Mouse (Mus musculus) cerebellum, adult 11 months (tissue): Measurements from ENCODE around the gene Ptpn13.

Source experiments
- DNase-seq: peaks from one replicate; pipeline ENCODE4 v3.0.0; 2022

The Ptpn13 gene

DNA sequence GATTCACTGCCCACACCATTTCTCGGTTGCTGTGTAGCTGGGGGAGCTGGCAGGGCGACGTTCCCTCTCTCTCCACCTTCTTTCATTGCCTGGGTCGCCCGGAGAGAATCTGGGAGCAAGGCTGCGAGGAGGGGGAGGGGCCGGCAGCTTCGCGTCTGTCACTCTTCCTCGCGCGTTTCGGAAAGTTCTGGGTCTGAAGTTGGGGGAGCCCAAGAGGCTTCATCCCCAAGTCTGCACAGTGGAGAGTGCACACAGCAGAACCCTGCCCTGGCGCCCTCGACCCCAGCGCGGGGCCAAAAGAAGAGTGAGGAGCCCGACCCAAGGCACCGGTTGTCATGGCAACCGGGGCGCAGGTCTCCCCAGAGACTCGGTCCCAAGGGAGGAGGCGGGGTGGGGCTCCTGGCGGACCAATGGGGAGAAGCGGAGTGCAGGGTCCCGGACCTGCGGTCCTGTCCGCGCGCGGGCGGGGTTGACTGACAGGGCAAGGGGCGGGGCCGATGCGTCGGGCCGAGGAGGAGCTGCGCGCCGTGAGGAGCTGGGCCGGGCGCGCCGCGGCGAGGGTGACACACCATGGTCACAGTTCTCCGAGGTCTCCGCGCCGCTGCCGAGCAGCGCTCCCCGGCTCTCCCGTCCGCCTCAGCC, at the start of gene Ptpn13:
TSS of gene Ptpn13 (plus strand) at position 515 of the 642 bp plus-strand sequence.
- peak; percentile 58 for DNase-seq

DNA sequence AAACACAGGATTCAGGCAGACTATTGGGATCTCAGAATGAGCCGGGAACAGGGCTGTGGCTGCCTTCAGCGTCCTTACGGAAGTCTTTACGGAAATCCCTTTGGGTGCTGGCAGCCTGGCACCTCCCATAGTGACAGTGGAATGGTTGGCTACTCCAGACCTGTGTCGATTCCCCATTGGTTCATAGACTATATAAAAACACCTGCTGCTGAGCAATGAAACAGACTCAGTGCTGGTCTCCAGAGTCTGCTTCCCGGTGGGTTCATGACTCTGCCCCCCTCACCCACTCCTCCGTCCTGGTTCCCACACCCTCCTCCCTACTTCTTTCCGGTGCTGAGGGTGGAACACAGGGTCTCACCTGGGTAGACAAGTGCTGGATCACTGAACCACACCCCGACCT, 49.8 kb upstream of the Ptpn13 start:
- no peak for DNase-seq

DNA sequence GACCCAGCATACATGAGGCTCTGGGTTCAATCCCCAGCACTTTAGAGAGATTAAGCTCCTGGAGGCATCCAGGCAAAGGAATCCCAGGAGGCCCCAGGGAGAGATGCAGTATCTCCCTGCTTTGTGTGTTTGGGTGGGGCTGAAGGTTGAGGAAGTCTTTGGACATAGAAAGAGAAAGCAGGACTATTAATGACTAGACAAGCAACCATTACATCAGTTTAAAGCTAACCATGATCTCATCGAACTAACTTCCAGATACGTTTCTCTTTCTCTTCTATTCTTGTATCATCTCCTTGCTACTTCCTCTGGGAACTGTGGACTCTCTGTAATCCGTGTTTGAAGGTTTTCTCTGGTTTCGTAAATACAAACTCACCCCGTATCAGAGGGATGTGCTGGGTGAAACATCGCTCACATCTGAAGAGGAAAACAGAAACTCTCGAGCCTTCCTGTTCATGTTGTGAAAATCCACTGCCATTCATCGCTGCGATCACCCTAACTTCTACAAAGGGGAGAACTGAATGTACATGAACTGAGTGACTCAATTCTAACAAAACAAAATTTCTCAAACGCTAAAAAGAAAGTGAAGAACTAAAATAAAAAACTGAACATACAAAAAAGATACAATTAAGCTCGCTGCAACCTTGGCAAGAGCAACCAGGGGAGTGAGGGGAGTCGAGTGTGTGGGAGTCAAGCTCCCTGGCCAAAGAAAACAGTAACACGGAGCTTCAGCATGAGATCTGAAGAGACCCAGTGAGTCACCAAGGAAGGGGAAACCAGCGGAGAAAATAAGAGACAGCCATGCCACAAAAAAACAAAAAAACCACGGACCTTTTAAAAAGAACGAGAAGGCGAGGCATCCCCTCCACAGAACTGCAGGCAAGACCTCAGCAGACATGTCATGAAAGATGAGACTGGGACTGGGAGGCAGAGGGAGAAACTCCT, 48.4 kb upstream of the Ptpn13 start:
- no peak for DNase-seq

DNA sequence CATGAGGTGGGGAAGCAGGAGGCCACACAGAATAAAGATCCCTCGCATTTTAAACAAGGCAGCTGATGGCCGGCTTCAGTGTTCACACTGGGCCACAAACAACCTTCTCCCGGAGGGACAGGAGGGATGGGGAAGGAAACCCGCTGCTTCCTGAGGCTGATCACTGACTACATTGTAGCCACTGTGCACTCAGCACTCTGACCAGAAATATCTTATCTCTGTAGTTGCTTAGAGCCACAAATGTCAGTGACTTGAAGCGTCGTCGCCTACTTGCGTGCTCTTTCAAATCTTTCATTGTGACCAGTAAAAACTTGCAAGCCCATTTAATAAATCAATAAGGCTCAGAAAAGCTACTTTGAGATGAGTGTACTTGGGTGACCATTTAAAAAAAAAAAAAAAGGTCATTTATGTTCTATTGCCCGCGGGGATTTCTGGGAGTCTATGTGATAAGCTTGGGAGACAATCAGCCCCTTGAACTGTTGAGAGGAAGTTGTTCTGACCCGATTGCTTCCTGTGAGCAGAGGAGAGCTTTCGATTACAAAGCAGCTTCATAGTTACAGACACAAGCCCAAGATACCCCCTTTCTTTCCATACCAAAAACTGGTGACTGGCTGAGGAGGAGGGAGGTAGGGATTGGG, 47.4 kb upstream of the Ptpn13 start:
- DNase-seq = no peak

DNA sequence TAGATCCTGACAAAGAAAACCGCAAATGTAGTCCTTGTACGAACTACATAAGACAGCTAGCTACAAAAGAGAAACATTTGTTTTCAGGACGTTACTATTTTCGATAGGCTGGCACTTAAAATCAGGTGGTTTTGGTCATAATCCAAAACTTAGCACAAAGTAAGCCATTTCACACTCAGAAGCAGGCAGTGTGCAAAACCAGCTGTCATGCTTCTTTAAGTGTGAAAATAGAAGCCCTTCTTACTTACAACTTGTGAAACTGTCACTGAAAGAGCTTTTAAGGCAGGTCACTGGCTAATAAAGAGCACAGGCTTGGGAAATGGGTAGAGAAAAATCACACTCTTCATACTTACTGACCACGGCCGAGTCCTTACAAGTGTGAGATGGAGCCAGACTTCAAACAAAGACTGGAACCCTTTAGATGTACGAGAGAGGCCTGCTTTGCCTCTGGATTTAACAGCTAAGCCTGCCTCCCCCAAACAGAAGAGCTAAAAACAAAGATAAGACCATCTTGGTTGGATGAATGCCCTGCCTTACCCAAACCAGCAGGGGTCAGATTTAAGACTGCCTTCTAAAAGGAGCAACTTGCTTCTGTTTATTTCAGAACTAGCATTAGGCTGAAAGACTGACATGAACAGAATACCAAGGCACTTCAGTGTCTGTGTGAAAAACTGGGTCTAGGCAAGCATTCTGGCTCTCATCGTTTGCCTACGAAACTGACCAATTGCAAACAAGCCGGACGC, 44.0 kb upstream of the Ptpn13 start:
- no peak for DNase-seq

DNA sequence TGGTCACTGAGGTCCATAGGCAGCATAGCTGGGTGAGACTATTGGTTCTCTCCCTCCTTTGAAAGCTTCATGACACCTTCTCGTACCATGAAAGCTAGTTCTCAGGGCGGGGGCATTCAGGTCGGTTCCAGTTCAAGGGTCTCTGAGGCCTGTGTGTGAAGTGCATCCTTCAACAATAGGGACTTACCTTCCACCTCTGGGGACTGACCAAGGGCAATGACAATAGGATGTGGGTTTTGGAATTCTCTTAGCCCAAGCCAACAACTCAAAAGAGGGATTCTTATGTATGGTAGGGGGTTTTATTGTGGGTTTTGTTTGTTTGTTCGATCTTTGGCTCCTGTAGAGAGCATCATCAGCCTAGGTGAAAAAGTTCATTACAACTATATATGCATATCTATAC, 42.0 kb upstream of the Ptpn13 start:
- DNase-seq = no peak

DNA sequence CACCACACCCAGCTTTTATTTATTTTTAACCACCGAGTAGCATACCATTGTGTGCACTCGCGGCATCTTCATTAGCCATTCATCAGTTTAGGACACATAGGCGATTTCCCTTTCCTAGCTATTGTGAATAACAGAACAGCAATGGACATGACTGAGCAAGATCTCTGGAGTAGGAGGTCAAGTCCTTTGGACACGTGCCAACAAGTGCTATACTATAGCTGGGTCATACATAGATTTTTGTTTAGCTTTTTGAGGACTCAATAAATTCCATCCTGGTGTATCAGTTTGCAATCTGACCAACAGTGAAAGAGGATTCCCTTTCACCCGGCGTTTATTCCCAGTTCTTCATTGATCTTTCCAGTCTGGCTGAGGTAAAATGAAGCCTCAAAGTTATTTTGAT, 41.0 kb upstream of the Ptpn13 start:
- no peak for DNase-seq

DNA sequence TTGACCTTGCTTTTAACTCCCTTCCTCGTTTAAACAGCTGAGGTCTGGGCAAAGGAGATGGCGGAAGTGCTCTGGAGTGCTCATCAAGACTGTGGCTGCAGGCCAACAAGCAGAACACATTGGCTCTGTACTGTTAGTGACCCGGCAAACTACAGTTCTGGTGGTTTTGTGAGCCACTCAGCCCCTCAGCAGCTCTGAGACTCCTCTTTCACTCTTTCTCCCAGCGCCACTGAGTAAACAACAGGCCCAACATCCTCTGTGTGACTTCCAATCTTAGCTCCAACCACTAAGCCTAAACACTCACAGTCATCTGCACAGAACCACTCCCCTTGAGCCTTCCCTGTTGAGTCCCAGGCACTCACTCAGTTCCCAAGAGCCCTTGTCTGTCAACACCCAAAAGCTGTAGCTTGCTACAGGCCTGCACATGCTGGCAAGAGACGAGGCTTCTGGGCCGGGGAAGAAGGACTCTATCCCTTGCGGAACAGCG, 37.4 kb upstream of the Ptpn13 start:
- no peak for DNase-seq

DNA sequence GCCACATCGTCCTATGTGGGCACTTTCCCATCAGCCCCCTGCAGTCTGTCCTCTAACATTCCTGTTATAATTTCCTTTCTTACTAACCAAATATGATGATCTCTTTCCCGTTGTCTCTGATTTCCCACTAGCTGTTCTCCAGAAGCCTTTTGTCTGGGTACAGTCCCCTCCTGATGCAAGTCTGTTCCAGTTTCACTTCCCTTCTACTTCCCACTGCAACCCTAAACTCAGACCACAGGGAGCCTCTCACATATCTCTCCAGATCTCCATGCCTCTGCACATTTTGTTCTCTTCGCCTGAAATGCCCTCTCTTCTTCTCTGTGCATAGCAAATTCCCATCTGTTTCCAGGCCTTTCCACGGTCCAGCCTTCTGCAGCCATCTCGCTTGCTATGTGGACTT, 35.6 kb upstream of the Ptpn13 start:
- no peak for DNase-seq

DNA sequence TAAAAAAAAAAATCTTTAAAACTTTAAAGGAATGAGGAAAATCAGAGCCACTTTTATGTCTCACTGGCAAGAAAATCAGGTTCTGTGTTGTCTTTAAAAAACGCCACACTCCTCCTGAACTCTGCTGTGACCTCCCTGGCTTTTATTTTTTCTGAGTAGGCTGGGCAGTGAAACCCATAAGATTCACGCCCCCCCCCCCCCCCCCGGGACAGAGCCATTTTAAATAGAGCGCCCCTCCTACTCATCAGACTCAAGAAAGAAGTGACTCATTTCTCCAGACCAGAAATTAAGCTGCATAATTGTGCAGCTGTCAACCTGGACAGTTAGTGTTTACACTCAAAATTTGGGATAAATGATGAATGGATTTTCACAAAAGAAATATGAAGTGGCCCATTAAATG, 31.8 kb upstream of the Ptpn13 start:
- DNase-seq = no peak

DNA sequence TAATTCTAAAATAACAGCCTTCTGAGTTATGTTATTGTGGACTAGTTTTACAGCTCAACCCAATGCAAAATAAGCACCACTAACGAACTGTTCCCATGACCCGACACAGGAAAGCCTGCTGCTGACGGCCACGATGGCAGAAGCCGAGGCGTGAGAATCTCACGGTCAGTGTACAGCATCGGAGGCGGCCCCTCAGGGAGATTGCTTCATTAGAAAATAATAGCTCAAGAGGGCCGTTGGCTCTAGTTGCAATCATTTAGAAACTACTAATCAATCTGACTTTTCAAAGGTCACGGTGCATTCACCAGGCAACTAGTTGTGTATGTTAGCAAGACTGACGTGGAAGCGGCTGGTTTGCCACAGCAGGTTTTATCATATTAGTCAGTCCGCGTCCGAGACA, 31.2 kb upstream of the Ptpn13 start:
- no peak for DNase-seq

DNA sequence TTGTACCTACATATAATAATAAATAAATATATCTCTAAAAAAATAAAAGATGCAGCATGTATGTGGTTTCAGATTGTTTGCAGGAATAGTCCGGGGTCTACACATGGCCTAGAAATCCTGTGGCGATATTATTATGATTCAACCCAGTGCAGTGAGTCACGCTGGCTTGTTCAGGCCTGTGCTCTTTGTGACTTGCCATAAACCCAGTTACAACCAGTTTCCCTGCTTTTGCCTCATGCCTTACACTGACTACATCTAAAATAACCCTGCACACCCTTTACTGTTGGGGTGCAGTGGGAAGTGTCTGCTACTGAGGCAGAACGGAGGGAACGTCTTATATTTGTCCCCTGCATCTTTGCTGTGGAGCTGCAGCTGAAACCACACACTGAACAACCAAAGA, 29.3 kb upstream of the Ptpn13 start:
- DNase-seq = no peak

DNA sequence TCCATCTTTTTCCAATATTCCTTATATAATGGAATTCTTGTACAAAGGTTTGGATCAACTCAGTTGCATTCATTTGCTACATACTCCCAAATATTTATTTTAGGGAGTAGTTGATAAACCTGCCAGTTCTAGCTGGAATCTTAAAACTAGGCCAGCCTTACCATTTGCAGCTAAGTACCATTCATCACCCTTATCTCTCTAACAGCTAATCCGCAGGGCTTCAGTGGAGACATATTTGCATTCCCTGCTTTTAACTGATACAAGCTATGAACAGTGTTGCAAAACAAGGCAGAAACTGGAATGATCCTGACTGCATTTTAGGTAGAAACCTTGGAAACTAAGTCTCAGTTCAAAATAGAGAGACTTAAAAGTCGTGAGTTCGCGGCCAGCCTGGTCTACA, 27.6 kb upstream of the Ptpn13 start:
- DNase-seq = no peak

DNA sequence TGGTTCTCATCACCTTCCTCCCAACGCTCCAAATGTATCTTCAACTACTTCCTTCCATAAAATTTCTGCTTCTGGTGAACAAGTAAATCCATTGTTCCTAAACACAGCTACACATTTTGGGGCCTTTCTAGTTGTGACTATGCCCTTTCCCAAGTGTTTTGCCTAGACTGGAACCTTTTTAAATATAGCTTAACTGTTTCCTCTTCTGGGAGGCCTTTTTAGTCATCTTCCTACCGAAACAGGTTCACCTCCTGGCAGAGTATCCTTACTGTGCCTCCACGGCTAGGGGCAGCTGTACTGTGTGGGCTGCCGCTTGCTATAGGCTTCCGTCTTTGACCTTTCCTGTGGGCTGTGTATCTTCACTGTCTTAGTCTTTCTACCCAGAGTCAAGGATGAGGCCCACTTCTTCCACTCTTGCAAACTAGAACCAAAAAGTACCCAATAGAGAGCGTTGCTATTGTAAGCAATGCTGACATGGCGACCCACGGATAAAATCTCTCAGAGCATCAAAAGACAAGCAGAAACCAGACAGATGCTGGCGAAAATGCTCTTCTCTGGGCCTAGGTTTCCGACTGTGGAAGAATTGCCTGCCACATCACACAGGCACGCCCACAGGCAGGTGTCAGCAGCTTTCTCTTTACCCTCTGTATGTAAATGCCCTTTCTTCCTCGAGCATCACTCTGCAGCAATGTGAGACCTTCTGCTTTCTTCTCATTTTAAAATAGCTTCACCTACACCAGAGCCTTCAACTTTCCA, 20.6 kb upstream of the Ptpn13 start:
- DNase-seq = no peak

DNA sequence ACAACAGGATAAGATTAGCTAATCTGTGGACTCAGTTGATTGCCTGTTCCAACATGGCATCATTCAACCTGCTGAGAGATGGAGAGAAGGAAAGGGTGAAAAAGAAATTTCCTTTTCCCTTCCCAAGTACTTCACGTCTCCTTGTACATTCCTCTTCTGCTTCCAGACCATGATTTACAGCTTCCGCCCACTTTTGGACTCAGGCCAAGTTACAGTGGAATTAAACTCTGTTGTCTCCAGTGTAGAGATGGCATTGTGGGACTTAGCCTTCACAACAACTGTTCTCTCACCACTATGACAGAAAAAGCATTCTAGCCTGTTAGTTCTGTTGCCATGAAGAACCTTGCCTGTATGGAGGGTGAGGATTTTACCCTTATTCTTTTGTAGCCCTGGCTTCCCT, 19.1 kb upstream of the Ptpn13 start:
- no peak for DNase-seq

DNA sequence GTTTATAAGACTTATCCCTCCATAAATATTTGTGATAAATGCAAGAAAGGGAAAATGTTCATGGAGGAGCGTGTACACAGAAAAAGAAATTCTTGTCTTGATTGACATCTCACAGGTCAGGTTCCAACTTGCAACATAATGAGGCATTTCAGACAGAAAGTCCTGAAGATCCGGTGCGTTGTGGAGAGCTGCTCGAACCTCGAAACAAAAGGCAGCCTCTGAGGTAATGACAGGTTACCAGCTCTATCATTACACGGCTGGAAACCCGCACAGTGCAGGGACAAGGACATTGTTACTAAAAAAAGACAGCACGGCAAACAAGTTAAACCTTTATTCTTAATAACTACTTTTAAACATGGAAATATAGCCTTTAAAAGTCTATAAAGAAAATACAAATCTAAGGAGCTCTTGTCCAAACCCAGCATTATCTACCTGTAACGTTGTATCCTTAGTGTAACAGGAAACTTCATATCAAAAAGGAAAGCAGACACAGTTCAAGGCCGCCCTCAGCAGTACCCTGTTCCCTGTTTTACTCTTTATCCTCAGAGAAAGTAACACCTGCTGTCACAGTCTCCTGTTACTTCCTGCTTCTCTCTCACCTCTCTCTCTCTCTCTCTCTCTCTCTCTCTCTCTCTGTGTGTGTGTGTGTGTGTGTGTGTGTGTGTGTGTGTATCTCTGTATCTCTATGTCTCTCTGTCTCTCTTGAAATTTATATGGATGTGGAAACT, 12.8 kb upstream of the Ptpn13 start:
- DNase-seq = no peak

DNA sequence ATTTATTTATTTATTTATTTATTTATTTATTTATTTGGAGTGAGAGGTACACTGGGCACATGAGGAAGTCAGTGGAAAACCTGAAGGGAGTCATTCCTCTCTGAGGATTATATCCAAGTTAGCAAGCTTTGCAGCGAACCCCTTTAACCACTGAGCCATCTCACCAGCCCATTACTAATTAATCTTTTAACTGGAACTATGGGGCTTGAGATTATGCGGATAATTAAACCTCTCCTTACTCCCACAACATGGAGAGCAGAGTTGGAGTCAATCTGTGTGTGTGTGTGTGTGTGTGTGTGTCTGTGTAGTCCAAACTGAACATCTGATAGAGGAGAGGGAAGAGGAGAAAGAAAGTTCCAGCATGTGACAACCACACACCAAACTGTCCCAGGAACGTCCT, 10.4 kb upstream of the Ptpn13 start:
- no peak for DNase-seq

DNA sequence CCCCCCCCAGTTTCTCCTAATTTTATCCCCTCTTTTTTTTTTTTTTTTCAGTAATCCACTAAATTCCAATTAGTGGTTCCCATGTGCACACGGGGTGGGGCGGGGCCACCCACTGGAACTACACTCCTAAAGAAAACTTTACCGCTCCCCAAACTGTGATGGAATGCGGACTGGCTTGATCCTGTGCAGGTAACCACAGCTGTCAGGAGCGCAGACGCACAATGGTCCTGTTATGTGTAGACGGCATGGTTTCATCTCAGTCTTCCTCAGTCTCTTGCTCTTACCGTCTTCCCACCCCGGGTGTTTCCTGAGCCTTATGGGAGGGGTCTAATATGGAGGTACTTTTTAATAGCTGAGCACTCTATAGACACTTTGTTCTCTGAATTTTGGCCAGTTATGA, 7.0 kb upstream of the Ptpn13 start:
- DNase-seq = no peak

DNA sequence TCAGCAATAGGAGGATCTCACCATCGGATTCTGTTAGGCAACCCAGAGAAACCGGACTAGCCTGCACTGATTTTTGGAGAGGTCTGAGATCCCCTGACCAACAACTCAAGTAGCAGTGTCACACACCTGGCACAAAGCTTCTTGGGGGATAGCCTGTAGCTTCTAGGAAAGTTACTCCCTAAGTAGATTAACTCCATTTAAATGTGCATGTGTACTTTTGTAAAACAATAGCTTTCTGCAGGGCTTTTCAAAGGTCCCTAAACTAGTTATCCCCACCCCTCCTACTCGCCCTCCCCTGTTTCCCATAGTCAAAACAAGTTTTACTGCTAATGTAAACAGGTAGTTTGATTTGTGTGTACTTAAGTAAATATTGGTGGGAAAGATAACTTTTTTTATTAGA, 6.1 kb upstream of the Ptpn13 start:
- no peak for DNase-seq

DNA sequence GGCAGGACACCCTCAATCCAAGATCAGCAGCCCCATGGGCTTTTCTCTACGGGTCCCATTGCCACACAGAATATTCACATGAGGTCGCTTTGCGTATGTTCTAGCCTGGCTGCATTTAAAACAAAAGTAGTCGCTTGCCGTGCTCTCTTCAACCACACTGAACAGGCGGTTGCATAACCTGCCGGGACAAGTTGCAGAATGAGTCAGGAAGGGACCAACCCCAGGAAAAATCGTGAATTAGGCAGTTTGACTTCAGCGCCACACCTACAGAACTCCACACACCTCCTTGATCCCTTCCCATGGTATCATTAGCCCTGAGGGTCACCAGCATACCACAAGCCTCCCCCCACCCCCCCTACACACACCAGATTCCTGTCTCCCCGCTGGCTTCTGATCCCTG, 4.4 kb upstream of the Ptpn13 start:
- DNase-seq = no peak

DNA sequence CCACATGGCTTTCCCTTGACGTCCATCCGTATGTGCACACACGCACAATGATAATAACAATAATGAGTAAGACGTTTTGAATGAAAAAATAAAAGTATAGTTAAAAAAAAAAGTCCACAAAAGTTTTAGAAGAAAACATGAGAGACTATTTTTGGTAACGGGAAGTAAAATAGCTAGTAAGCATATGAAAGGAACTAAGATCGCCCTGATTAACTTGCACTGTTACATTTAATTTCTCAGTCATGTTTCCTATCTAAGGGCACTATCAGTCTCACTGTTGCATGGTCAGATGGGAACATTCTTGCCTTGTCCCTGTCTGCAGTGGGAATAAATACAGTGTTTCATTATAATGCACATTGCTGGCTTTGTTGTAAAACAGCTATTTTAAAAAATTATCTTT, 2.4 kb upstream of the Ptpn13 start:
- DNase-seq = no peak
